Mouse (Mus musculus) thymus, postnatal 25 days (tissue): ENCODE measurements around the gene Cacna1d.

Source experiments
- DNase-seq: peaks from one replicate; pipeline ENCODE4 v3.0.0; 2022

The Cacna1d gene

DNA sequence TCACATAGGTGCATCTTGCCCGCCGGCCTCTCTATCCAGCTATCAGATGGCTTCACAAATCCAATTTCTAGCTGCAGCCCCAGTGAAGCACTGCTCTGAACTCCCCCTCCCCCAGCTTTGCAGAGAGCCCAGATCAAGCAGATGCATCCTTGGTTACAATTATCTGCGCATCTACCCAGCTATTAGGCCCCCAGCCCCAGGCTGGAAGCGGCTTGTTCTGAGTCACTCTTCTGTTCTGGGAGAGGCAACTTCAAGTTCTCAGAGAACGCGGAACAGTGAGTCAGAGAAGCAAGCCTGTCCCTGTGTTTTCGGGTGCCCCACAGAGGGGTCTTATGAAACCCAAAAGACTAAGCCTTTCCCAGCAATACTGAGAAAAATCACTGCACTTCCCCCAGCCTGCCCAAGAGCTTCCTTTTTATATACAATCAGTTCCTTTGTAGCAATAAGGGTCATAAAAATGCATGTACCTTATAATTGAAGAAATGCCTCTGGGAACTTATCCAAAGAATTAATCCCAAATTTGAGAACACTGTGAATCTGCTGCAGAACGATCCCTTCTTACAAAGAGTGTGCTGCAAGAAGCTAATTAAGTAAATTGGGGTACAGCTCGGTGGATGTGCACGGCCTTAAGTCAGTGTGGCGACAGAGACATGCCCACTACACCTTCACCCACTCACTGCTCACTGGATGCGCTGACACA lies 235.4 kb downstream of the Cacna1d start:
- no peak for DNase-seq

- no peak for DNase-seq
Observed at GRCm38 (mm10) chr14:30254776-30255175, 236.5 kb downstream of the Cacna1d start.

DNA sequence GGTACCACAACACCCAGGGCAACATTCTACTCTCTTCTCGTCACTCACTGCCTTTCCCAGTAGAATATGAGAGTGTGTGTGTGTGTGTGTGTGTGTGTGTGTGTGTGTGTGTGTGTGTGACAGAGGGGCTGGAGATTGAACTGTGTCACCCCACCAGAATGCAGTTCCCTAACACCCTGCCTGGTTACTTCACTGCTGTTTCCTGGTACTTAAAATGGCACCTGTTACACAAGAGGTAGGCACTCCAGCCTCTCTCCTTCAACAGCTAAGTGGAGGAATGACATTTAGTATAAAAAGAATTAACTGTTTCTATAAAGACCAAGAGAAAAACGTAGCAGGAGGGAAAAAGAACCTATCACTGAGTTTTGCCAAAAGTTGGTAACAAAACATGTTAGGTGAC lies 238.4 kb downstream of the Cacna1d start:
- no peak for DNase-seq

DNA sequence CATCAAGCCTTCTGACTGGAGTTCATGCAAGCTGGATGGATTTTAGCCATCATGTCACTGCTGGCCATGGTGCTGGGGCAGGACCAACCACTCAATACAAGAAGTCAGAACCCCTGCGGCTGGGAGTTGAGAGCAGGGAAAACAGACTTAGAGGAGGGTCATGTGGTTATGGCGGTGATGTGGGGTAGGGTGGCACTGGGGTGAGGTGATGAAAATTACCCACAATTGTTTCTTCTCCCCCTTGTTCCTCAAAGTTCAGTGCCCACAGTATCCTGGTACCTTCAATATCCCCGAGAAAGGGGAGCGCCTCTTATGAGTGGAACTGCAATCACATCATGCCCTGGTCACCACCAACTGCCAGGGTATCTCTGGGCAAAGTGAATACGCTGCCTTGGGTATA lies 239.9 kb downstream of the Cacna1d start:
- no peak for DNase-seq

- peak; percentile 69 for DNase-seq
Observed at GRCm38 (mm10) chr14:30249591-30249990, 241.7 kb downstream of the Cacna1d start.

DNA sequence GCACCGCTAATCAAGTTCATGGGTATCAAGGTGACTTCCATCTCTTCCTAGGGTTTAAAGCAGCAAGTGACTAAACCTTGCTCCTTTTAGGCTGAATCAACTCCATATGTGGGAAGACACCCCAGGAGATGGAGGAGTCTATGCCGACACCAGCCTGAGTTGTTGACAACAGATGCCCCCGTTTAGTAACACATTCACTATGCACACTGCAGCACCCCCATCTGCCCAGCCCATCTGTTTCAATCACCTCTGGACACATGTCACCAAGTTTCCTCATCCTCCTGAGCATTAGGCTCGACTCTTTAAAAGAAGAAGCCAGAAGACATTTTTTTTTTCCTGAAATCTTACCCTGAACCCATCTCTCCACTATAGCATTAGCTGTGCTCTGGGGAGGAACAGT lies 242.4 kb downstream of the Cacna1d start:
- peak; percentile 15 for DNase-seq

- DNase-seq = peak; percentile 48
Observed at GRCm38 (mm10) chr14:30248121-30248520, 243.1 kb downstream of the Cacna1d start.

- DNase-seq = no peak
Observed at GRCm38 (mm10) chr14:30247606-30248005, 243.6 kb downstream of the Cacna1d start.

- DNase-seq = no peak
Observed at GRCm38 (mm10) chr14:30244776-30245175, 246.5 kb downstream of the Cacna1d start.

GRCm38 (mm10) chr14:30242818-30243205 lies 248.4 kb downstream of the Cacna1d start:
- no peak for DNase-seq

DNA sequence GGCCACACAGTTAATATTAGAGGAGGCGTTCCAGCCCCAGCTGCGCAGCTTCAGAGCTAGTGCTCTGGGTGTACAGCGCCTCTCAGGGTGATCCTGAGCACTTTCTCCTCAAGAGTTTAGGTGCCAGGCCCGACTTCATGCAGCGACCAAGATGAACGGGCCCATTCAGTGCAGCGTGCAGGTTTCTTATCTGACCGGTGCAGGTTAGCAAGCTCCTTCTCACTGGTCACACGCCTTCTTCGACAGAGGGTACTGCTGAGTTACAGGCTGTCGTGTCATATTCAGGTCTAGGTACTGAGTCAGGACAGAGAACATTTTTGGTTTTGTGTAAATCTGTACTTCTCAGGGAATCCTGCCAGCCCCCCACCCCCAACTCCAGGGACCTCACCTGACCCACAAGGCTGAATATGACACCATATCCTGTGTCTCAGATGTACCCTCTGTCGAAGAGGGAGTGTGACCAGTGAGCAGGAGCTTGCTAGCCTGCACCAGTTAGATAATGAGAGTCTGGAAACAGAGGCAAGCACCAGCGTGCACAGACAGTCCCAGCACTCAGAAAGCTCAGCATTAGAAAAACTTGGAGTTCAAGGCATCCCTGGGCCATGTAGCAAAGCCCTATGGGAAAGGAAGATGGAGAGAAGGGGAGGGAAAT lies 249.0 kb downstream of the Cacna1d start:
- DNase-seq = no peak

GRCm38 (mm10) chr14:30240916-30241515 lies 250.2 kb downstream of the Cacna1d start:
- DNase-seq = no peak

DNA sequence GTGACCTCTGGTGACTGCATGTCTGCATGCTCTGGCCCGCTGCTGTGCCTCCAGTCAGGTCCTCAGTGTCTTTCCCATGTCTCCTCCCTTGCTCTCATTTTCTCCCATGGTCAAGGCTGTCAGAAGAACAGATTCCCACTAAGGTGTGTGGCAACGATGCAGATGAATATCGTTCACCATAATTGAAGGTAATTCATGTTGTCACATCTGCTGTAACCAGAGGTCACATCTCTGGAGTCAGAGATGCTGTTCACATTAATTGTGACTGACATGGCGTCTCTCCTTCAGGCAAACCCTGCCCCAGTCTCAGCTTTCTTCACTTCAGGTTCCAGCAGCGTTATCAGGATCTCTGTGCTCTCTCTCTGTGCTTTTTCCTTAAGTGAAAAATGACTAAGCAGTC lies 252.4 kb downstream of the Cacna1d start:
- no peak for DNase-seq

GRCm38 (mm10) chr14:30225161-30225560 lies 266.1 kb downstream of the Cacna1d start:
- DNase-seq = no peak

DNA sequence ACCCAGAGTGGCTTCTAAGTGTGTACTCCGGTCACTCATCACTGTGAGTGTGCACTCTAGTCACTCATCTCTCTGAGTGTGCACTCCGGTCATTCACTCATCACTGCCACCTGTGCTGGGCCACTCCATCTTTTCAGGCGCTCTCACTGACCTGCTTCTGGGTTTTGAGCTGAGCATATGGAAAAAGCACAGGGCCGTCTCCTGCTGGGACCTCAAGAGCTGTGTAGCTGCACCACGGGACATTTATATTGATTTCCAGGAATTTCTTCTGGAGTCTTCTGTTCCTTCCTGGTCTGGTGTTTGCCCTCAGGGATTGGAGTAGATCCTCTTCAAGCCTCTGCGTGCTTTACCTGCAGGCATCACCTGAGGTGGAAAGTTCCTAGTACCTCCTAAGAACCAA lies 269.2 kb downstream of the Cacna1d start:
- no peak for DNase-seq

- no peak for DNase-seq
Observed at GRCm38 (mm10) chr14:30219851-30220250, 271.4 kb downstream of the Cacna1d start.

DNA sequence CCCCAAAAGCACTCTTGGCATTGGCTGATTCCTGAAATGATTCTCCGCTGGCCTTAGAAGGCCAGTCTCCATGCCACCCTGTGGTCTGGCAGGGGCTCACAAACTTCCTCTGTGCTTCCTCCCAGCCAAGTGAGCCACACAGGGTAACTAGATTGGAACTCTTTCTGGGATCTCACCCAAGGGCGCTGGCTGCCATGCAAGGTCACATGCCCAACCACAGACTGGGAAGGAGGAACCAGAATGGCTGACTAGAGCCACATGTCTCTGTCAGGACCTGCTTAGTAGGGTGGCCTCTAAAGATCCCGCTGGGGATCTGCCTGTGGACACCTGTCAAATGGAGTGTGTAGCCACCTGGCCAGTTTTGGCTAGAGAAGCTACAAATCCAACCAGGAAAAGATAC lies 273.1 kb downstream of the Cacna1d start:
- no peak for DNase-seq

- no peak for DNase-seq
Observed at GRCm38 (mm10) chr14:30217124-30217523, 274.1 kb downstream of the Cacna1d start.

DNA sequence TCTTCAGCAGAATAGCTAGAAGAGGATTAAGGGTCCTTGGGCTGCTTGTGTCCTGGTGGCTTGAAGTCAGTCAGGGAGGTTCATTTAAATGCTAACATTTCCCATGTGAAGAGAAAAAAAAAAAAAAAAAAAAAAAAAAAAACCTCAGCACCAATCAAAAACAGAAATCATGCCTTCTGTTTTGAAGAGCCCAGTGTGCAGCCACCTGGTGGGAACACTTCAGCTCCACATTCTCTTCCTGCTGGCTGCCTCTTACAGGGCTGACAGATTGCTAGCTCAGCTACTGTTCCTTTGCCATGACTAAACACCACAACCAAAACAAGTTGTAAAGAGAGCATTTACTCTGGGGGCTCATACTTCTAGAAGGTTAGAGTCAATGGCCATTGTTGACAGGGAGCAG lies 283.1 kb downstream of the Cacna1d start:
- no peak for DNase-seq

DNA sequence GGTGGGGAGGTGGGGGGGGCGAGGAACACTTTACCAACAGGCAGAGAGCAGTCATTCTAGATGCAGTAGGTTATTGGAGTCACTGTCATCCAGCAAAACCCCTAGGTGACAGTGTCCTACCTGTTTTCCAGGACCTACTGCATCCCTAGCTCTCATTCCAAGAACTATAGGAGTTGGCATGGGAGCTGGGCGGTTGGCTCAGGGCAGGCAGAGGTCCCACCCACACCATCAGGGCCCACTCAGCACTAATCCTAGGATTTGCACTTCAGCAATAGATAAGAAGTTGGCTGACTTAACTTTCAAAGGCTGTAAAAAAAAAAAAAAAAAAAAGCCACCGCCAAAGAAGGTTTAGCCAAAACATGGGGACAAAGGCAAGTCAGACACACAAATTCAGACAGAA lies 285.4 kb downstream of the Cacna1d start:
- no peak for DNase-seq

GRCm38 (mm10) chr14:30204526-30204925 lies 286.7 kb downstream of the Cacna1d start:
- no peak for DNase-seq

- DNase-seq = no peak
Observed at GRCm38 (mm10) chr14:30200310-30200709, 290.9 kb downstream of the Cacna1d start.

DNA sequence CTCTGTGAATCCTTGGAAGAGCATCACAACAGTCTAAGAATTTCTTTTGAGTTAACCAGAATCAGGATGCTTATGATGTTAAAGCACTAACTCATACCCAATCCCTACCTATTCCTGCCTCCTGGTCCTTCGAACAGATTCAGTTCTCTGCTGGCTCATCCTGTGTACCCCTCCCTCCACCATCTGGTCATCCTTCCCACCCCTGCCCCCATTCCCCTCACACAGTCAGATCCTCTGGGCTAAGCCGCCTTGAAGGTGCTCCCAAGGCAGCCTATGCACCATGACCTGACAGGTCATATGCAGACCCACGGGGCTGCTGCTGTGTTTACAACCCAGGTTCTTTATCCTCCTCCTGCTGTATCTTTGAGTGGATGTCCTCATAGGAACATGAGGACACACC lies 292.4 kb downstream of the Cacna1d start:
- DNase-seq = no peak

DNA sequence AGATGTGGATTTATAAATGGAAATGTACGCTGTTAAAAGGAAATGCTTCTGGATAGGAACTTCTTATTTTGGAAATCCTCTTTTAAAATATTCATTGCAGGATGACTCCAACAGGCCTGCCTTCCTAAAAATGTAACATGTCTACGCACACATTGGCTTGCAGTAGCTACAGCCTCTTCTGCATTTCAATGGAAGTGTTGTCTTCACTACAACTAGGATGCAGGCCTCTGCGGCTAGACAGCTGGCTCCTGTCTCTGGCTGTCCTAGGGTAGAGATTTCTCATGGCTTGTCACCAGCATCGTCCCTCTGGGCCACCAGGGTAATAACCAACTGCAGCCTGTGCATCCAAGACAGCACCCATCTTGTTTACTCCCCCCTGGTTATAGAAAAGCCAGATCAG lies 293.1 kb downstream of the Cacna1d start:
- no peak for DNase-seq
